Mouse (Mus musculus) ES-Bruce4 (cell line): ENCODE measurements at regions not wholly inside any gene's neighbourhood (a gene's known extent, or its start where the extent isn't known, plus 50 kb on each side); places are given as distances from the start of the nearest gene placed in this dataset.

Experiments used
- EP300 ChIP-seq: IDR thresholded peaks from 2 replicates; pipeline ENCODE4 v1.6.1; 2011; ENCODE audit warnings: low read depth, low read length; ENCODE audit not compliant: insufficient read depth
- POLR2A ChIP-seq: IDR thresholded peaks from one replicate; pipeline ENCODE4 v1.8.1; 2011; ENCODE audit warnings: low read length; ENCODE audit not compliant: insufficient read depth

DNA sequence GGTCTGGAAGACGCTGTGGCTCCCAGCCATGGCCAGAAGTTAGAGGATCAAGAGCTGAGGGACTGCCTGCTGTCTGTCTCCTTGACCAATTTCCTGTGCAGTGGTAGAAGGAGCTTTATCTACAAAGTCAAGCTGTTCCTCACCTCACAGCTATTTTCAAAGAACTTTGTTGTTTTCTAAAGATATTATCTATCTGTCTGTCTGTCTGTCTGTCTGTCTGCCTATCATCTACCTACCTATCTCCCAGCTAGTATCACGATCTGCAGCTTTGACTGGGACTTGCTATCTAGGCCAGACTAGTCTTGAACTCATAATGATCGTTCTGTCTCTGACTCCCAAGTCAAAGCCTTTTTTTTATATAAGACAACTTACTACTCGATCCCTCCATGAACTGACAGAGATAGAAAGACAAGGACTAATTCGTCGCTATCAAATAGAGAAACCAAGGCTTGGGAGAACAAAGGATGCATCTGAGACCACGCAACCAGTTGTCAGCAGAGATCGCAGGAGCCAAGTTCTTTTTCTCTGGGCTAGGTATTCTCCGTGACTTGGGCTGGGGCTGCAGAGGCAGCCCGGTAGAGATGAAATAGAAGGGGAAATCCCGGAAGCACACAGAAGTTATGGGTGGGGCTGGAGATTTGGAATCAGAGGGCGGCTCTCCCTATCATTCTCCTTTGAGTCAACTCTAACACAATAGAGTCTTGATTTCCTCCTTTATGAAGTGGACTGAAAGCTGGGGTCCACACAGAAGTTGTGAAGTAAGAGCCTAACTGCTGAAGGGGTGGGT is 59.2 kb upstream of the Haao start:
- TF ChIP-seq POLR2A: no peak
- TF ChIP-seq EP300: no peak
